Mouse (Mus musculus): ENCODE measurements around the gene Rapgef4. TPM values are rescaled to one million over a fixed set of nuclear protein-coding genes. Genes with fewer than 3 reads are reported as not detected.

Rapgef4 gene
- polyA plus RNA-seq, 1 experiment from 2014 or later: 4.2 TPM

DNA sequence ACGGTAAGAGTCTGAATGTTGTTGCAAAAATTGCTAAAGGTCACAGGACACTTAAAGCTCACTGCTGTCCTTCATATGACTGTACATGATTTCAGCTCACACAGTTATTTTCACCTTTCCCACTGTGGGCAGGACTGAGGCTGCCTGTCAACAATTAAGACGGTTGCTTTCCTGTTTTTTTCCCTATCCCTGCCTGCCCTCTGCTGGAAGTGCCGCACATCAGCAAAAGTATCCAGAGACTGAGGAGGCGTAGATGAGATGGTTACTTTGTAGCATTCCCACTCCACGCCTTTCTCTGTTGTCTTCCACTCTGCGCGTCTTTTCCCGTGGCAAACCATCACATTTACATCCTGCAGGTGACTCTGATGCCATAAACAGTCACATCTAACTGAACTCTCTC, 25.4 kb upstream of the Rapgef4 start:
- DNase-seq (ENCODE audit: low spot score) (no peak), ATAC-seq (replicated peaks; ENCODE audit: low FRiP score) (no peak)
- Histone ChIP-seq H3K4me2 (no peak overlapping the region), H3K9ac (ENCODE audit: low read depth, low read length) (no peak overlapping the region), H3K27me3 (replicated peaks; ENCODE audit: control insufficient read depth, insufficient read depth, low read length) (no peaks in the 10 kb centered on the region), H3K4me1 (replicated peaks; ENCODE audit: control insufficient read depth, insufficient read depth, low read length) (no peaks in the 10 kb centered on the region), H3K9me3 (ENCODE audit: control insufficient read depth, low read length) (no peaks in the 10 kb centered on the region), H3K4me3 (ENCODE audit: low read depth, low read length) (no peak overlapping the region), H3K36me3 (ENCODE audit: control insufficient read depth, insufficient read depth, low read length) (no peaks in the 10 kb centered on the region), H3K27ac (ENCODE audit: low read depth, low read length) (no peak overlapping the region)
- 23% methylated on average over 8 of the region's 8 CpGs for WGBS

DNA sequence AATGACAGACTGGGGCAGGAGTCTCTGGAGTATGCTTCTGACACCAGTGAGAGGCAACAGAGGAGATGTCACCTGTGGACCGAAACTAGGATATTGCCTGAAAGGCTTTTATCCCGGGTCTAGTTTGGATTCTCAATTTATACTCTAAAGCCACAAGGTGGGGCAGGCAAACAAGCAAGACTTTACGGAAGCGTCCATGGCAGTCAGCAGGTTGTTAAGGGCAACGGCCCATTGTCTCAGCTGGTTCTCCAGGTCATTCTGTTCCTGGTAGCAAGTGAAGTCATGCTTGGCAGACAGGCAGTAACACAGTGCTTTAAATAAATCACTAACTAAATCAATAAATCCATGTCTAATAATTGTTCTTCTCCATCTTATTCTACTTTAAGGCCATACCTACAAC, 24.6 kb upstream of the Rapgef4 start:
- no peaks in the 10 kb centered on the region for H3K9me3 ChIP-seq (ENCODE audit: control insufficient read depth, low read length)
- H3K9ac ChIP-seq (ENCODE audit: low read depth, low read length): no peak overlapping the region
- ATAC-seq (replicated peaks; ENCODE audit: low FRiP score) (no peak), DNase-seq (ENCODE audit: low spot score) (no peak)
- H3K4me2 ChIP-seq: no peak overlapping the region
- 70% methylated on average over 5 of the region's 5 CpGs for WGBS
- no peaks in the 10 kb centered on the region for H3K27me3 ChIP-seq (replicated peaks; ENCODE audit: control insufficient read depth, insufficient read depth, low read length)
- no peaks in the 10 kb centered on the region for H3K4me1 ChIP-seq (replicated peaks; ENCODE audit: control insufficient read depth, insufficient read depth, low read length)
- no peak overlapping the region for H3K27ac ChIP-seq (ENCODE audit: low read depth, low read length)
- no peaks in the 10 kb centered on the region for H3K36me3 ChIP-seq (ENCODE audit: control insufficient read depth, insufficient read depth, low read length)
- H3K4me3 ChIP-seq (ENCODE audit: low read depth, low read length): no peak overlapping the region

DNA sequence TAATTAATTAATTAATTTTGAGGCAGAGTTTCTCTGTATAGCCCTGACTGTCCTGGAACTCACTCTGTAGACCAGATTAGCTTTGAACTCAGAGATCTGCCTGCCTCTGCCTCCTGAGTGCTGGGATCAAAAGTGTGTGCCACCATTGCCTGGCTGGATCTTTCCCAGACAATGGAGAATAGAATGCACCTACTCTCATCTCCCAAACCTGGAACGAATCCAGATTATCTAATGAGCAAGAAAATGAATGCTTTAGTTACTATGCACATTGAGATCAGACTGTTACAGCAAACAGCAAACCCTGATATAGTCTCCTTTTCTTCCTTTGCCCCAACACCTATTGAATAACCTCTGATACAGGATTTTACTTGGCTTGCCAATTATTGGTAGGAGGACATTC, 23.1 kb upstream of the Rapgef4 start:
- no peak overlapping the region for H3K9ac ChIP-seq (ENCODE audit: low read depth, low read length)
- ATAC-seq (replicated peaks; ENCODE audit: low FRiP score): no peak
- WGBS: 61% methylated on average over 1 of the region's 1 CpGs
- no peaks in the 10 kb centered on the region for H3K9me3 ChIP-seq (ENCODE audit: control insufficient read depth, low read length)
- H3K36me3 ChIP-seq (ENCODE audit: control insufficient read depth, insufficient read depth, low read length): no peaks in the 10 kb centered on the region
- H3K27me3 ChIP-seq (replicated peaks; ENCODE audit: control insufficient read depth, insufficient read depth, low read length): no peaks in the 10 kb centered on the region
- H3K4me1 ChIP-seq (replicated peaks; ENCODE audit: control insufficient read depth, insufficient read depth, low read length): no peaks in the 10 kb centered on the region
- H3K4me3 ChIP-seq (ENCODE audit: low read depth, low read length): no peak overlapping the region
- H3K27ac ChIP-seq (ENCODE audit: low read depth, low read length): no peak overlapping the region
- H3K4me2 ChIP-seq: no peak overlapping the region
- DNase-seq (ENCODE audit: low spot score): no peak

DNA sequence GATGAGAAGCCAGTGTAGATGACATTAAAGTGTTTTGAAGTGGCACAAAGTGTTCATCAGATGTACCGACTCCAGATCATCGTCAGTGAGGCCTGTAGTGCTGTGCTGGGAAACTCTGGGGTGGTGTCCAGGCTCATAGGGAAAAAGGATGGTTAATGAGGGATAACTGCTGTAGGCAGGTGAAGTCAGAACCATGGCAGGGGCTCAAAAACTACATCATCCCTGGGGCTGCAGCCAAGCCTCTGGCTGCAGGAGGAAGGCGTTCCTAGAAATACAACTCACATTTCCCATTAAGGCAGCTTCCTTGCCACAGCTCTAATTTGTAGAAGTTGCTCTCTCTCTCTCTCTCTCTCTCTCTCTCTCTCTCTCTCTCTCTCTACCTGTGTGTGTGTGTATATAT, 22.6 kb upstream of the Rapgef4 start:
- H3K4me3 ChIP-seq (ENCODE audit: low read depth, low read length): no peak overlapping the region
- H3K4me1 ChIP-seq (replicated peaks; ENCODE audit: control insufficient read depth, insufficient read depth, low read length): no peaks in the 10 kb centered on the region
- 87% methylated on average over 3 of the region's 3 CpGs for WGBS
- H3K27ac ChIP-seq (ENCODE audit: low read depth, low read length): no peak overlapping the region
- H3K27me3 ChIP-seq (replicated peaks; ENCODE audit: control insufficient read depth, insufficient read depth, low read length): no peaks in the 10 kb centered on the region
- H3K9ac ChIP-seq (ENCODE audit: low read depth, low read length): no peak overlapping the region
- no peak overlapping the region for H3K4me2 ChIP-seq
- DNase-seq (ENCODE audit: low spot score) (no peak), ATAC-seq (replicated peaks; ENCODE audit: low FRiP score) (no peak)
- H3K36me3 ChIP-seq (ENCODE audit: control insufficient read depth, insufficient read depth, low read length): no peaks in the 10 kb centered on the region
- H3K9me3 ChIP-seq (ENCODE audit: control insufficient read depth, low read length): no peaks in the 10 kb centered on the region

DNA sequence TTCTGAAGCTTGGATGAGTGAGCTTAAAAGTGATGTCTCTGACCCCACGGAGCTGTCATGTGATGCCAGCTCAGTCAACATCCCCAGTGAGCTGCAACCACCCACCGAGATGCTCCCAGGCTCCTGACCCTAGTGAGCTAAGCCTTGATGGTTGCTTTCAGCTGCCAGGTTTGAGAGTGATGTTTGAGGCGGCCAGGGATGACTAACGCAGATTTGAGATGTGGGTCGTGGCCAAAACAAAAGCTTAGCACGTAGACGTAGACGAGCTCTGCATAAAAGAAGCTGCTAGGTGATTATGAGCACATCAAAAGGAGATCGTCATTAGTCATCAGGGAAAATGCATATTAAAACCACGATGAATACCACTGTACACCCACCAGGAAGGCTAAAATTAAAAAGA, 16.8 kb upstream of the Rapgef4 start:
- no peaks in the 10 kb centered on the region for H3K36me3 ChIP-seq (ENCODE audit: control insufficient read depth, insufficient read depth, low read length)
- no peak overlapping the region for H3K27ac ChIP-seq (ENCODE audit: low read depth, low read length)
- WGBS: 55% methylated on average over 10 of the region's 10 CpGs
- ATAC-seq (replicated peaks; ENCODE audit: low FRiP score): no peak
- no peaks in the 10 kb centered on the region for H3K9me3 ChIP-seq (ENCODE audit: control insufficient read depth, low read length)
- no peak for DNase-seq (ENCODE audit: low spot score)
- no peak overlapping the region for H3K4me3 ChIP-seq (ENCODE audit: low read depth, low read length)
- H3K4me2 ChIP-seq: no peak overlapping the region
- H3K27me3 ChIP-seq (replicated peaks; ENCODE audit: control insufficient read depth, insufficient read depth, low read length): no peaks in the 10 kb centered on the region
- no peak overlapping the region for H3K9ac ChIP-seq (ENCODE audit: low read depth, low read length)
- H3K4me1 ChIP-seq (replicated peaks; ENCODE audit: control insufficient read depth, insufficient read depth, low read length): no peaks in the 10 kb centered on the region

DNA sequence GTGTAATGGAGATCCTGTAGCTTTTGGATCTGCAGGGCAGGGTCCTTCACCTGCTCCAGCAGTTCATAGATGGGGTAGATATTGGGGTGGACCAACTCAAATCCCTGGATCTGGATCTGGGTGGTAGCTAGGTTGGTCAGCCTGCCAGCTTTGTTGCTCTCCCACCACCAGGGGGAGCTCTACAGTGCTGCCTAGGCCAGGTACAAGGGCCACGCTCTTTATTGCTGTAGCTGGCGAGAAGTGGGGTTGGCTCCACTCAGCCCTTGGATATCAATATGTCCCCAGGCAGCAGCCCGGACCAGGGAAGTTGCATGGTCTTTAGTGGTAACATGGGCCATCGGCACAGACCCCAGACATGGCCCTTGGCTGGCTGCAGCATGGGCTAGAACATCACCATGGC, 15.6 kb upstream of the Rapgef4 start:
- H3K4me1 ChIP-seq (replicated peaks; ENCODE audit: control insufficient read depth, insufficient read depth, low read length): no peaks in the 10 kb centered on the region
- no peaks in the 10 kb centered on the region for H3K36me3 ChIP-seq (ENCODE audit: control insufficient read depth, insufficient read depth, low read length)
- H3K9ac ChIP-seq (ENCODE audit: low read depth, low read length): no peak overlapping the region
- ATAC-seq (replicated peaks; ENCODE audit: low FRiP score) (no peak), DNase-seq (ENCODE audit: low spot score) (no peak)
- WGBS: 70% methylated on average over 4 of the region's 4 CpGs
- no peak overlapping the region for H3K4me3 ChIP-seq (ENCODE audit: low read depth, low read length)
- H3K4me2 ChIP-seq: no peak overlapping the region
- H3K27ac ChIP-seq (ENCODE audit: low read depth, low read length): no peak overlapping the region
- no peaks in the 10 kb centered on the region for H3K27me3 ChIP-seq (replicated peaks; ENCODE audit: control insufficient read depth, insufficient read depth, low read length)
- no peaks in the 10 kb centered on the region for H3K9me3 ChIP-seq (ENCODE audit: control insufficient read depth, low read length)

DNA sequence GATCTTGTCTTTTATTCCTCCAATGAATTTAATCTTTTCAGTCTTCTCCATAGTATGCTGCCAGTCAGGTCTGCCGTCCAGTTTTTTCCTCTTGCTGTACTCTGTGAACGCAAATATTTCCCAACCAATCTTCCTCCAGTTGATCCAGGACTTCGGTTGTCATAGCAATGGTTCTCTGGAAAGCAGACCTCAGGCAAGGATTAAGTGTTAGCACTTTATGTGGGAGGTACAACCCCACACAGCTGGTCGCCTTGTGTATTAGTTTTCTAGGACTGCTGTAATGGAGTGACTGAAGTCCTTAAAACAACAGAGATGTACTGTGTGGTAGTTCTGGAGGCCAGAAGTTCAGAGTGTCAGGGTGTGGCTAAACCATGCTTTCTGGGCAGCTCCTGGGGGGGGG, 14.3 kb upstream of the Rapgef4 start:
- no peak overlapping the region for H3K4me2 ChIP-seq
- no peak overlapping the region for H3K9ac ChIP-seq (ENCODE audit: low read depth, low read length)
- H3K36me3 ChIP-seq (ENCODE audit: control insufficient read depth, insufficient read depth, low read length): no peaks in the 10 kb centered on the region
- ATAC-seq (replicated peaks; ENCODE audit: low FRiP score) (no peak), DNase-seq (ENCODE audit: low spot score) (no peak)
- H3K27me3 ChIP-seq (replicated peaks; ENCODE audit: control insufficient read depth, insufficient read depth, low read length): no peaks in the 10 kb centered on the region
- 69% methylated on average over 4 of the region's 4 CpGs for WGBS
- H3K4me1 ChIP-seq (replicated peaks; ENCODE audit: control insufficient read depth, insufficient read depth, low read length): no peaks in the 10 kb centered on the region
- H3K9me3 ChIP-seq (ENCODE audit: control insufficient read depth, low read length): no peaks in the 10 kb centered on the region
- H3K27ac ChIP-seq (ENCODE audit: low read depth, low read length): no peak overlapping the region
- H3K4me3 ChIP-seq (ENCODE audit: low read depth, low read length): no peak overlapping the region

DNA sequence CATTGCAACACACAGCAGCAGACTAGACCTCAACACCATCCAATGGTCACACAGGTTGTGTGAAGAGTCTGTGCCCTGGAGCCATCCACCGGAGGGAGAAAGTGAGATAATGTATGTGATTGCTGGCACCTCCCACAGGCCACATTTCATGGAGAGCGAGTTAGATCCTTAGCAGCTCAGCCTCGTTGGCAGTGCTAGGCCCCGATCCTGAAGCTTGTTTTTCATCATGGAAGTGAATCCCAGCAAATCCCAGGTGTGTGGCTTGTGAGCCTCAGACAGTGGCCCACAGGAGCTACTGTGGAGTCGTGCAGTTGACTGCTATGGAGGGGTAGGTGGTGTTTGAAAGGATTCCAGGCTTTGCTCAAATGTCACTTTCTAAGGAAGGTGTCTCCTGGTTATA, 13.2 kb upstream of the Rapgef4 start:
- H3K27me3 ChIP-seq (replicated peaks; ENCODE audit: control insufficient read depth, insufficient read depth, low read length): no peaks in the 10 kb centered on the region
- no peak overlapping the region for H3K4me3 ChIP-seq (ENCODE audit: low read depth, low read length)
- H3K36me3 ChIP-seq (ENCODE audit: control insufficient read depth, insufficient read depth, low read length): no peaks in the 10 kb centered on the region
- H3K4me2 ChIP-seq: no peak overlapping the region
- no peak for DNase-seq (ENCODE audit: low spot score)
- ATAC-seq (replicated peaks; ENCODE audit: low FRiP score): no peak
- no peaks in the 10 kb centered on the region for H3K4me1 ChIP-seq (replicated peaks; ENCODE audit: control insufficient read depth, insufficient read depth, low read length)
- 71% methylated on average over 5 of the region's 5 CpGs for WGBS
- no peak overlapping the region for H3K27ac ChIP-seq (ENCODE audit: low read depth, low read length)
- H3K9ac ChIP-seq (ENCODE audit: low read depth, low read length): no peak overlapping the region
- H3K9me3 ChIP-seq (ENCODE audit: control insufficient read depth, low read length): no peaks in the 10 kb centered on the region

DNA sequence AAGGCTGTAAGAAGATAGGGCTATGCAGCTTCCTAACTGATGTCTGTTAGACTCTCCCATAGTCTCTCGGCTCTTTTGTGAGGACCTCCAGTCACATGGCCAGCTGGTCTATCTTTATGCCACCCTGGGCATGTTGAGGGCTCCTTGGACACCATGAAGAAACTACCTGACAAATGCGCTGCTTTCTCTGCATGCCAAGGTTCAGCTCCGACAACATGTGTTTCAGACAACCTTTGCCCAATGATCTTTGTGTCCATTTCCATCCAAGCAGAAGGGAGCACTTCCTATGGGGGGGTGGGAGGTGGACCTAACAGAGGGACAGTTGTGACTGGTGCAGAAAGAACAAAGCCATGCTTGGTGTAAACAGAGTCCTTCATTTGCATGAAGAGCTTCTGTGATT, 7.4 kb upstream of the Rapgef4 start:
- no peaks in the 10 kb centered on the region for H3K4me1 ChIP-seq (replicated peaks; ENCODE audit: control insufficient read depth, insufficient read depth, low read length)
- no peak overlapping the region for H3K4me3 ChIP-seq (ENCODE audit: low read depth, low read length)
- no peak overlapping the region for H3K4me2 ChIP-seq
- H3K27ac ChIP-seq (ENCODE audit: low read depth, low read length): no peak overlapping the region
- no peaks in the 10 kb centered on the region for H3K36me3 ChIP-seq (ENCODE audit: control insufficient read depth, insufficient read depth, low read length)
- no peaks in the 10 kb centered on the region for H3K9me3 ChIP-seq (ENCODE audit: control insufficient read depth, low read length)
- no peaks in the 10 kb centered on the region for H3K27me3 ChIP-seq (replicated peaks; ENCODE audit: control insufficient read depth, insufficient read depth, low read length)
- no peak for DNase-seq (ENCODE audit: low spot score)
- no peak for ATAC-seq (replicated peaks; ENCODE audit: low FRiP score)
- WGBS: 83% methylated on average over 3 of the region's 3 CpGs
- no peak overlapping the region for H3K9ac ChIP-seq (ENCODE audit: low read depth, low read length)
